Mouse (Mus musculus) limb, embryonic 13.5 days (tissue): ENCODE measurements around the gene Olfr920. TPM values are rescaled to one million over a fixed set of nuclear protein-coding genes. Genes with fewer than 3 reads are reported as not detected.

Experiments
- polyA plus RNA-seq: library from polyadenylated mRNA; unstranded; fragments of >200 nt; fragmentation: Nextera tagmentation; extraction: Ambion mirVana; gene quantifications from 2 replicates; pipeline ENCODE4 v1.2.1, GENCODE M21; 2015

Gene Olfr920
- polyA plus RNA-seq, 1 experiment from 2014 or later = 0.03 TPM

Other genes starting within 250 kb of the Olfr920 start
- gene Olfr911-ps1, start 230.7 kb upstream of the Olfr920 start, polyA plus RNA-seq = not detected in 2 replicates
- gene Olfr910, start 214.4 kb upstream of the Olfr920 start, polyA plus RNA-seq = not detected in 2 replicates
- not detected in 2 replicates for gene Olfr912, start 172.1 kb upstream of the Olfr920 start, polyA plus RNA-seq
- gene Olfr913, start 159.5 kb upstream of the Olfr920 start, polyA plus RNA-seq = not detected in 2 replicates
- gene Olfr914, start 147.2 kb upstream of the Olfr920 start, polyA plus RNA-seq = not detected in 2 replicates
- gene Olfr916, start 92.4 kb upstream of the Olfr920 start, polyA plus RNA-seq = not detected in 2 replicates
- not detected in 2 replicates for gene Olfr917, start 86.5 kb upstream of the Olfr920 start, polyA plus RNA-seq
- not detected in 2 replicates for gene Olfr918, start 77.7 kb upstream of the Olfr920 start, polyA plus RNA-seq
- not detected in 2 replicates for gene Olfr919, start 48.6 kb upstream of the Olfr920 start, polyA plus RNA-seq
- 20.8 and 21.4 TPM in 2 replicates for gene Vwa5a, start 34.0 kb upstream of the Olfr920 start, polyA plus RNA-seq
- not detected in 2 replicates for gene Olfr921, start 20.8 kb downstream of the Olfr920 start, polyA plus RNA-seq
- gene Olfr922, start 62.3 kb downstream of the Olfr920 start, polyA plus RNA-seq = not detected in 2 replicates
- not detected in 2 replicates for gene Olfr923, start 74.2 kb downstream of the Olfr920 start, polyA plus RNA-seq
- gene Olfr924, start 92.2 kb downstream of the Olfr920 start, polyA plus RNA-seq = not detected in 2 replicates
- gene Olfr26, start 102.8 kb downstream of the Olfr920 start, polyA plus RNA-seq = not detected in 2 replicates
- not detected in 2 replicates for gene Olfr926, start 124.8 kb downstream of the Olfr920 start, polyA plus RNA-seq
- gene Olfr930, start 177.5 kb downstream of the Olfr920 start, polyA plus RNA-seq = not detected in 2 replicates
- not detected in 2 replicates for gene Olfr933, start 220.0 kb downstream of the Olfr920 start, polyA plus RNA-seq
- not detected in 2 replicates for gene Olfr934, start 236.0 kb downstream of the Olfr920 start, polyA plus RNA-seq
- not detected in 2 replicates for gene Olfr935, start 247.4 kb downstream of the Olfr920 start, polyA plus RNA-seq